Mouse (Mus musculus): ENCODE results near the gene Gm14440.
"Not testable (repeated sequence)": the region's sequence is repeated elsewhere in the genome, so short reads cannot be mapped to it uniquely, and the experiment has no call there.

Gm14440 gene

GRCm38 (mm10) chr2:175274825-175275224 lies at the start of gene Gm14440:
Gene Gm14440, plus strand, starts transcription at chr2:175275125.
- not testable (repeated sequence) for DNase-seq
